Mouse (Mus musculus) CD8-positive naive resting alpha-beta T cell, adult 2 months (primary cell): Measurements from ENCODE around the gene Akap17b.
"Not testable (repeated sequence)": the region's sequence is repeated elsewhere in the genome, so short reads cannot be mapped to it uniquely, and the experiment has no call there.

ENCODE experiments used
- DNase-seq, 2 experiments: peaks; one replicate each; pipeline ENCODE4 v3.0.0; 2022; ENCODE audit warnings: low read depth in 2 of 2, low spot score in 2 of 2

Gene Akap17b

DNA sequence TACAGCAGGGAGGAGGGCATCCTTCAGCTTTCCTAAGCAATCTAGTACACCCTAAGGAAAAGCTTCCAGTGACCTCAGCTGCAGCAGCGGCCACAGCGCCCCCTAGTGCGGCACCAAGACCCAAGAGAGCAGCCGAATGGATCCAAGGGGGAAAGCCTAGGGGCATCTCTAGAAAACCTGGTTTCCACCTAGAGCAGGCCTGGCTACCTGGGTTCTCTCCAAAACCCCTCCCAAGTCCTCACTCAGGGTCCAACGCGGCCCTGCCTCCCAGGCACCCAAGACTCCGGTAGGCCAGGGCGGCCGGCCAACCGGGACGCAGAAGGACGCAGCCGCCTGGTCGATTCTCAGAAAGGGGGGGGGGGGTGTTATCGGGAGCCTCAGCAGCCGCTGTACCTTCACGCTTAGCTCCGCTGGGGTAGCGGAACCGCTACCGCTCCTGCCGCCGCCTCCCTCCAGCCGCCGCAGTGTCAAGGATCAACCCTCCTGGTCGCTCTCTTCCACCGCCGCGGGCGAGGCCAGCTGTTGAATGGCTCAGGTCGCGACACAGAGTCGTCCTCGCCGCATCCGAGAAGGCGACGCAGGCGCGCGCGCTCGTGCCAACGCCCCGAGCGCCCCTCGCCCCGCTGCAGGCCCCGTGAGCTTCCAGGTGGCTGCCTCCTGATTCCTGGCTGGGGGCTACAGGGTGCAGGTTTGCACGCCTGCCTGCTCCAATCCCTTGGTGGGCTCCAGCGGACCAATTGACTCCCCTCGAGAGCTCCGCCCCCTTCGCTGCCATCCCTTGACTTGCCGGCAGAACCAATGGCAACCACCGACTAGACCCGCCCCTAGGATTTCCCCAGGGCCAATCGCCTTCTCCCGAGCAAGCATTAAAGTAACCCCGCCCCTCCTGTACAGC lies at the start of gene Akap17b:
Gene Akap17b (minus strand): TSS at position 739 of the 895 bp plus-strand sequence.
- DNase-seq = peak; percentile 64 to 76

- no peak for DNase-seq
Observed at GRCm38 (mm10) chrX:36691365-36691764, 46.2 kb upstream of the Akap17b start.

DNA sequence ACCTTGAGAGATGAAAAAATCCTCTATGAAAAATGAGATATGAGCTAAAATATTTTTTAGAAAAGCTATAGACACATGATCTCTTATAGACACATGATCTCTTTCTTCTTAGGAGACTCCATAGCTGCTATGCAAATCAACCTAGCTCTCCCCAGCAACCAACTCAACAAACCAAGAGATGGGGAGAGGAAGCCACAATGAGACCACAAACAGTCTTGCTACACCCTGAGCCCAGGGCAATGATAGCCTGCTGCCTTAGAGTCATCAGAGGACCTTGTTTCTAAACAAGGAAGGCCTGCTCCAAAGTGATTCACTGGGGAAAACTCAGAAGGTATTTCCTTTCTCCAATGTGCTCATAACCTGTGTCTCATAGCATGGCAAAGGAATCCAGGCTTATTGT lies 44.5 kb upstream of the Akap17b start:
- peak; percentile 1 to 20 for DNase-seq

- DNase-seq = no peak
Observed at GRCm38 (mm10) chrX:36676836-36677235, 31.6 kb upstream of the Akap17b start.

- no peak for DNase-seq
Observed at GRCm38 (mm10) chrX:36672708-36673107, 27.5 kb upstream of the Akap17b start.

- no peak for DNase-seq
Observed at GRCm38 (mm10) chrX:36640046-36640445, 5.1 kb downstream of the Akap17b start.

- DNase-seq = no peak
Observed at GRCm38 (mm10) chrX:36630771-36631170, 14.4 kb downstream of the Akap17b start.

DNA sequence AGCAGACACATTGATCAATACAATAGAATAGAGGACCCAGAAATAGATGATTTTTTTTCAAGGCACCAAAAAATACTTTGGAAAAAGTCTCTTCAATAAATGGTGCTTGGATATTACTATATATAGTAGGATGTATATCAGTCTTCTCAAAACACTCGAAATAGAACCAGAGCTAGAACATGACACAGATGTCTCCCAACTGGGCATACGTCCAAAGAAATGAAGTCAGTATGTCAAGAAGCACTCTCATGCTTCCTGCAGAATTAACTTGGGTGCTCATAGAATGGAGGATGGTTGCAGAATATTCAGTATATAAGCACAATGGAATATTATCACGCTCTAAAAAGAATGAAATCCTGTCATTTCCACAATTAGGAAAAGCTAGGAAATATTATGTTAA lies 17.1 kb downstream of the Akap17b start:
- no peak for DNase-seq

DNA sequence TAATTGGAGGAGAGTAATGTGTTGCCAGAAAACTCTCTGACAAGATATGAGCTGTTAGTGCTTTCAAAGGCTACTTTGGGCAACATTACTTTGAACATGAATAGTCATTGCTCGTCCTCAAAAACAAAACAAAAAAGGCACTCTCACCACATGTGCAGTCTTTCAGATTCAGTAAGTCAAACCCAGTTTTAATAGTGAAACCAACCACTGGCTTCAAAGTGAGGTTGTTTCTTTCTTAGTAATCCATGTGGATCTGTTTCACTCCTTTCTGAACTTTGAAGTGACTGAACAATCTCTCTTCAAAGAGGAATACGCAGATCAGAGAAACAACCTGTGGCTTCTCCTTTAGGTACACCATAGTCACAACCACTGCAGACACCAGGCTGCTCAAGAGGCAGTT lies 36.1 kb downstream of the Akap17b start:
- DNase-seq = no peak

DNA sequence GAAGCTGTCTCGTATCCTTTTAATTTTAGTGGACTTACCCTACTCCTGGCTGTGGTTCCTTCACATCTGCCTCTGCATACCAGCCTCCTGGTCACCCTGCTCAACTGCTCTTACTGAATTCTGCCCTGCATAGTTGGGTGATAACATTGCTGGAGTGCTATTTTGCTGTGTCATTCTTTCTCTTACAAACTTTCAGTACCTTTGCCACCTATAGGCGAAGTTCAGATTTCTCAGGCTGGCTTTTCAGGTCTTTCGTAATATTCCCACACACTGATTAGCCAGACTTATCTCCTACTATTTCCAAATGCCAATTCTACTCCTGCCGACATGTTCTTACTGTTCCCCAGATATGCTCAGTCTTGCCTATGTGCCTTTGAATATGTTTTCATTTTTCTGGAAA lies 41.2 kb downstream of the Akap17b start:
- DNase-seq = no peak

DNA sequence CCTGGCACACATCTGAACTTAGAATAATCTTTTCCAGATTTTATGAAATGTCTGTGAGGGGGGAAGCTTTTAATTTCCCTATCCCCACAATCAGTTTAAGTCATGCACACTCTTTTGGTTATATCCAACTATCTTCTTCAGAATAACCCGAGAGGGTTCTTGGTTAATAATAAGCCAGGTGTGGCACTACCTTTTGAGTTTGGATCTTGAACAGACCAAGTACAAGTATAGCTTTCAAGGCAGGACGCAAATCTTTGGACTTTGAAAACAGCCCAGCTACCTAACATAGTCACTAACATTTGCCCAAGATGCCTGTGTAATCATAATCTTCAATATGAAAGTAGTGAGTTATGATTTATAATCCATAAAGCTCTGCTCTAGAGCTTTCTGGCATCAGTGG lies 42.3 kb downstream of the Akap17b start:
- no peak for DNase-seq

GRCm38 (mm10) chrX:36600066-36600465 lies 45.1 kb downstream of the Akap17b start:
- no peak for DNase-seq

- no peak for DNase-seq
Observed at GRCm38 (mm10) chrX:36599656-36600055, 45.5 kb downstream of the Akap17b start.

DNA sequence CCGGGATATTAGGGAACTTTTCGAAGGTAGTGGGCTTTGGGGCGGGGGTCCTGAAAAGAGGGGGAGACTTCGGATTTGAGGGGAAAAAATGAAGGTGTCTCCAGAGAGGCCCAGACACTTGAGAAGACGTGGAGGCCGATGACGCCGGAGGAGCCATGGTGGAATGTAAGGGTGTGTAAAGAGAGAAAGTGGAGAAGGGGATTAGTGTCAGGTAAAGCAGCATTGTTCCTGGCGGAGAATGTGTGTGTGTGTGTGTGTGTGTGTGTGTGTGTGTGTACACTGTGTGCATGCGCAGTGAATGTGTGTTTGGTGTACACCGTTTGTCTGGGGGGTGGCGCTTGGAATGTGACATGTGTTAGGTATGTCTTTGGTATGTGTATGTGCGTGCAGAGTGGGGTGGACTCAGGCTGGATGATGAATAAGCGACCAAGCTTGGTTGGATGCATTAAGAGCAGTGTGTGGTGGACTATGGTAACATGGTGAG lies 46.3 kb downstream of the Akap17b start:
- DNase-seq = no peak

DNA sequence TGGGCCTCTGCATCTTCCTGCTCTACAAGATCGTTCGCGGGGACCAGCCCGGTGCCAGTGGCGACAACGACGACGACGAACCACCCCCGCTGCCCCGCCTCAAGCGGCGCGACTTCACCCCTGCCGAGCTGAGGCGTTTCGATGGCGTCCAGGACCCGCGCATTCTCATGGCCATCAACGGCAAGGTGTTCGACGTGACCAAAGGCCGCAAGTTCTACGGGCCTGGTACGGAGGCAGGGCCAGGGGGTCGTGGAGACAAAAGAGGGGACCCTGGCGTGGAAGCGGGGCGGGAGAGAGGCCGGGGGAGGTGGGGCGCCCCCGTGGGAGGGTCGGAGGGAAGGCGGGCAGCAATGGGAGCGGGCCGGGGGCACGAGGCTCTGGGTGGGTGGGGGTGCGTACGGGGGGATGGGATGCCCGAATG lies 46.8 kb downstream of the Akap17b start:
- DNase-seq = no peak

- DNase-seq = peak; percentile 79 to 85
Observed at GRCm38 (mm10) chrX:36597707-36598389, 47.3 kb downstream of the Akap17b start, which contains the start of gene Pgrmc1. Gene Pgrmc1, plus strand, starts transcription at chrX:36598206.

- DNase-seq = not testable (repeated sequence)
Observed at GRCm38 (mm10) chrX:36596483-36597120, 48.6 kb downstream of the Akap17b start.

GRCm38 (mm10) chrX:36595247-36595646 lies 49.9 kb downstream of the Akap17b start:
- DNase-seq = no peak

GRCm38 (mm10) chrX:36591539-36591938 lies 53.7 kb downstream of the Akap17b start:
- DNase-seq = no peak

DNA sequence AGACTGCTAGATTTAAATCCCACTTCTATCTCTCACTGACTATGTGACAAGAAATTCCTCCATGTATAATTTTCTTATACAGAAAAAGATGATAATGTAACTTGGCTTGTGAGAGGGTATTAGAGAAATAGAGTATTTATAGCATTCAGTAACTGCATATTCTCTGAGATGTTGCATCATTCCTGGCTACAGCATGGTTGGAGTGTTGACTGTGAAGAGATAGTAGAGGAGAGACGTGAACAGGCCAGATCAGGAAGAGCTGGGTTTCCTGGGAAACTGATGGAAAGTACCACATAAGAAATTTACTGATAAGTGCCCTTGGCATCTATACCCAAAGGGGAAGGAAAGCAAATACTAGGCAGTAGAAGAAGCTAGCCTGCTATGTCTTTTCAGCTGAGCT lies 54.1 kb downstream of the Akap17b start:
- no peak for DNase-seq

GRCm38 (mm10) chrX:36590266-36590665 lies 54.9 kb downstream of the Akap17b start:
- DNase-seq = no peak
